Mouse (Mus musculus) regulatory T cell (primary cell): ENCODE data around the gene Ugt1a6a.

Experiments used
- in situ Hi-C: fragments of 300-600 bp; cut with MboI, MseI; formaldehyde crosslinking; loops from one replicate; pipeline ENCODE4 v1.15.1; 2025; ENCODE audit warnings: high pct_unique_total_duplicates

Ugt1a6a gene

GRCm38 (mm10) chr1:88226670-88227379 is 92.2 kb downstream of the Ugt1a6a start, which contains the start of gene Mroh2a:
Mroh2a (plus strand) TSS chr1:88226986.
- in situ Hi-C loops = no loop called here

GRCm38 (mm10) chr1:88227482-88227881 is 92.9 kb downstream of the Ugt1a6a start:
- in situ Hi-C loops = no loop called here

- in situ Hi-C loops = no loop called here
Measured at GRCm38 (mm10) chr1:88228121-88228520, 93.5 kb downstream of the Ugt1a6a start.

DNA sequence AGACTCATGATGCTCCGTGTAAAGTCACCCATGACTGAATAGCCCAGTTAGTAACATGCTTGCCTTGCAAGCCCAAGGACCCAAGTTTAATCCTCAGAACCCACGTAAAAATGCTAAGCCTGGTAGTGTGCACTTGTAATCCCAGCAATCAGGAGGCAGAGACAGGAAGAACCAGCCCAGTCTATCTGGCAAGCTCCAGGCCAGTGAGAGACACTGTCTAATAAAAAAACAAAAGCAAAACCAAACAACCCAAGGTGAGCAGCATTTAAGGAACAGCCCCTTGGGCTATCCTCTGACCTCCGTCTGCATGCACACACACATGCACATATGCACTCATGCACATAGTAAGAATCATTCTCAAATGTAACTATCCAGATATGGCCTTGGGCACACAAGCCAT is 95.0 kb downstream of the Ugt1a6a start:
- in situ Hi-C loops = no loop called here

DNA sequence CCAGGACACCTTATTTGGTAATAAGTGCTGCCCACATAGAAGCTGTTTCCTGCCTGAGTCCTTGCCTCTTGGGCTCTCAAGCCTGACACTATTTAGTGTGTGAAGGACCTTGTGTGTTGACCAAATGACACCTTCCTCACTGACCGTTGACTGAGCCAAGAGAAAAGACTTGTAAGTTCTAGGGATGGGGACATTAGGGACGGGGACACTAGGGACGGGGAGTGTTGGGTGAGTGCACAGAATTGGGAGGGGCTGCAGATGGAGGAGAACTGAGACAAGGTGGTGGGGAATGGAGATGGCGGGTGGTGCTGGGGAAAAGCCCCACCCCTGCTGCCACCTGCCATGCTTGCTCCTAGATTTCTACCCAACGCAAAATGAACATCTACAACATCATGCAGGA is 95.4 kb downstream of the Ugt1a6a start:
- in situ Hi-C loops = no loop called here

- in situ Hi-C loops = no loop called here
Measured at GRCm38 (mm10) chr1:88230421-88230820, 95.8 kb downstream of the Ugt1a6a start.

- in situ Hi-C loops = no loop called here
Measured at GRCm38 (mm10) chr1:88230981-88231802, 96.6 kb downstream of the Ugt1a6a start.

DNA sequence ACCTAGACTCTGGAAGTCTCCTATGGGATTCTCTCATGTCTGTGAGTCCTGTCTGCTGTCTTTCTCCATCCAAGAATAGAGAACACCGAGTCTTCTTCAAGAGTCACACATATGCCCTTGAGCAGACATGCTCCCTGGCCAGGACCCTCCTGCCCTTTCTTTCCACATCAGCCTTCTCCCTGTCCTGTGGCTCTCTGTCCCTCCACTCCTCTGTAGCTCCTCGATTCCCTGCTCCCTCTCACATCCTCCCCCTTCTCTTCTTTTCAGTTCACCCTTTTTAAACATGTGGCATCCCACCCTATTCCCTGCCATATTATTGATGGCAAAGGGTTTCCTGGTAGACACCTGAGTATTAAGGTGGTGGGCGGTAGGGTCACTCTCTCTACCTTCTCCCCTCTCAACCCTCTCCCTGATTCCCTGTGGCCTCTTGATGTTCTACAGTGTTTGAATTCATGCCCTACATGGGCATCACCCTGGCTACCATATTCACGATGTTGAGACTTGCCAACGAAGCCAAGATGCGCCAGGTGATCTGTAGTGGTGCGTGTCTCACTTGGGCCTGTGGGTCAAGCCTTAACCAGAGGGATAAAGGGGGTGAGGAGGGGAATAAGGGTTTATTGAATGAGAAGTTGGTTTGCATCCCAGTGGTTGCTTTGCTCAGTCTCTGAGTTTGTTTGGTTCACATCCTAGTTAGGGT is 97.3 kb downstream of the Ugt1a6a start:
- in situ Hi-C loops = no loop called here

DNA sequence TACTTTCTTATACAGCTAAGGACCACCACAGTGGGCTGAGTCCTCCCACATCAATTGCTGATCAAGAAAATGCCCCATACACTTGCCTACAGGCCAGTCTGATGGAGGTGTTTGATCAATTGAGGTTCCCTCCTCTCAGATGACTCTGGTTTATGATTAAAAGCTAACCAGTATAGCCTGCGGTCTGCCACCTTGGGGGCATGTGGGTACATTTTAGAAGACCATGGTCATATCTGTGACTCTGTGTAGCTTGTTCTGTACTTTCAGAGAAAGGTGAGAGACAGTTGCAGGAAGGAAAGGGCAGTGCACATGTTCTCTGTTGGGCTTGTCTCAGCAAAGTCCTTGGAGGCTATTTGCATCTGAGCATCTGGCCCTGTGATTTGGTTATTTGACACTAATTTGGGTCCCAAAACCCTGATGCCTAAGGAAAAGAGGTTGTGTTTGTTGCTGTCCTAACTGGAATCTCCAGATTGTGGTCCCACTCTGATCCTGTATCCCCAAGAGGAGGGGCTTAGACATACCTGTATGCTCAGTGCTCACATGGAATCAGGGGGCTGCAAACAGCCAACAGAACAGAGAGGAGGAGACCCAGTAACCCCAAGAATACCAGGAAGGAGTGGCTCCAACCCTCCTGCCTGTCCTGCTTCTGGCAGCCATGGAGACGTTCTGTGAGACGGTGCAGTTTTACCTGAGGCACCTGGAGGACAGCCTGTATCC is 98.2 kb downstream of the Ugt1a6a start:
- in situ Hi-C loops = no loop called here

GRCm38 (mm10) chr1:88233421-88234247 is 99.0 kb downstream of the Ugt1a6a start:
- in situ Hi-C loops = no loop called here

- in situ Hi-C loops = no loop called here
Measured at GRCm38 (mm10) chr1:88234248-88234610, 99.6 kb downstream of the Ugt1a6a start.

DNA sequence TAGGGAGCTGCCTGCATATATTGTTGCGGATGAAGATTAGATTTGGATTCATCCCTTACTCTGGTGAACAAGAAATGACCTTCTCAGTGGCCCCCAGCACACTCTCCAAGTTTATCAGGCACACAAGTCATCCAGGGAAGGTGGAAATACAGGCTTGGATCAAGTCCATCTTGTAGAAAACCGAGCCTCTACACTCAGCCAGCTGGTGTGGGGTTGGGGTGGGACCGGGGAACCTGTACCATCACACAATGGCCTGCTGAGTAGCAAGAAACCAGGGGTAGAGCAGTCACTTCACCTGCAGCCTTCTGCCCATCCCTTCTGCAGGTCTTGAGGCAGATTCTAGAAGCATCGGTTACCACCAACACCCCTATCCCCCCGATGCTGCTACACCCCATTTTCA is 100.0 kb downstream of the Ugt1a6a start:
- in situ Hi-C loops = no loop called here

- in situ Hi-C loops = no loop called here
Measured at GRCm38 (mm10) chr1:88235046-88235893, 100.7 kb downstream of the Ugt1a6a start.

DNA sequence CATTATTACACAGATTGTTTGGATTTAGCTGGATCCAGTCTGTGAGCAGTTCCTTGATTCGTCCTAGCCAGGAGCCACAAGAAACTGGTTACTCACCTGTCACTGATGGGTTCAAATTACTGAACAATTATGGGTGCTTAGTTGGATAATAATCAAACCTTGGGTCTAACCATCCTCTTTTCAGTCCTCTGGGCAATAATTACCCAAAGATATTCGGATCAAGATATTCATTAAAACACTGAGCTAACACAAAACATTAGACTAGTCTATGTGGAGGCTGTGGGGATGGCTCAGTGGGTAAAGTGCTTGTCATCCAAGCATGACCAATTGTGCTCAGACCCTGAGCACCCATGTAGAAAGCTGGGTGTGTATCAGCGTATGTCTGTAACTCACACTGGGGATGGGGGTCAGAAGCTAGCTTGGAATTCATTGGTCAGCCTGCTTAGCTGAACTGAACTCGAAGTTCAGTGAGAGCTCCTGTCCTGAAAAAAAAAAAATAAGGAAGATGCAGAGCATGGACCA is 101.3 kb downstream of the Ugt1a6a start:
- in situ Hi-C loops = no loop called here

GRCm38 (mm10) chr1:88237311-88237710 is 102.7 kb downstream of the Ugt1a6a start:
- in situ Hi-C loops = no loop called here

DNA sequence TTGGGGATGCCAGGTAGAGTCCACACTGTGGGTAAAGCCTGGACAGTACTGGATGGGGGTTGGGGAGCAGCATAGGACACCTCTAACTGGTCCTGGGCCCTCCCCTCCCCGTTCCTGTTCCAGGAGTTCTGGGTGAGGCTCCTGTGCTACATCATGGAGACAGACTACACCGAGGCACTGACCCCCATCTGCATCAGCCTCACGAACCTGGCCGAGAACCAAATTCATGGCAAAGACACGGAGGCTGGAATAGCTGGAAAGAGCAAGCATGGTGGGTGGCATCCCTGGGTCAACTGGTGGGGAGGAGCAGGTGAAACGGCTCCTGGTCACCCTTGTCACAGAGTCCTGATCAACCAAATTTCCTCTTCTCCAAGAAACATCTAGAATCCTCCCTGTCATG is 104.2 kb downstream of the Ugt1a6a start:
- in situ Hi-C loops = no loop called here

- in situ Hi-C loops = no loop called here
Measured at GRCm38 (mm10) chr1:88240072-88240471, 105.5 kb downstream of the Ugt1a6a start.

- in situ Hi-C loops = no loop called here
Measured at GRCm38 (mm10) chr1:88240579-88240978, 106.0 kb downstream of the Ugt1a6a start.

GRCm38 (mm10) chr1:88243861-88244260 is 109.3 kb downstream of the Ugt1a6a start:
- in situ Hi-C loops = no loop called here

DNA sequence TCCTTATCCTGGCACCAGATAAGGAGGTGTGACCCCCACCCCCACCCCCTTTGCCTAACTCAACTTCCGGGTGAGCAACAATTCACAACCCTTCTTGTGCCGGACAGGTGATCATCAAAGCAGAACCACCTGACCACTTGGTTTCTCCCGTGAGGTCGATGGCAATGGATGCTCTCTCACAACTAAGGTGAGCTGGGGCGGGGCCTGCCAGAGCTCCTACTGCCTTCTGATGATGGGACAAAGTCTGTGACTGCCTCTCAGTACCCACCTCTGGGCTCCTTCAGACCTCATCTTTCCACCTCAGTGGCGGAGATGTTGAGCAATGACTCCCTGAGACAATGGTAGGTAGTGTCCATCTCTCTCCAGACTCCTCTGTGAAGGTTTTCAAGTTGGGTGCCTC is 111.3 kb downstream of the Ugt1a6a start:
- in situ Hi-C loops = no loop called here
